Comparison of ENCODE assay signal across 16 mouse cellular contexts in genomic region chr2:124162001-124162599, GRCm38 (mm10).
DNase-seq lines count a peak whose midpoint lies in the region; ATAC-seq and TF ChIP-seq lines count a peak whose summit lies in the region.
"Had no signal": no experiment of that assay in that cellular context is flagged by ENCODE, and none has a peak within 500 bp of the region (broad histone marks: within the 10 kb centered on the region; RNA-seq: fewer than 3 reads in every experiment).

No protein-coding gene starts in this region.

- no peaks in the 10 kb centered on the region for H3K9me3 ChIP-seq in lung, embryonic 15.5 days
- no peaks in the 10 kb centered on the region for H3K9me3 ChIP-seq in forebrain, embryonic 12.5 days
- no peaks in the 10 kb centered on the region for H3K9me3 ChIP-seq in hindbrain, embryonic 13.5 days
- H3K9me3 ChIP-seq in midbrain, postnatal 0 days (ENCODE audit: low read length), result no peaks in the 10 kb centered on the region

- H3K27me3 ChIP-seq in lung, embryonic 15.5 days, result no peaks in the 10 kb centered on the region
- H3K27me3 ChIP-seq in forebrain, embryonic 12.5 days, result no peaks in the 10 kb centered on the region; the same call in 1 of the 2 replicates
- H3K27me3 ChIP-seq in hindbrain, embryonic 13.5 days, result no peaks in the 10 kb centered on the region
- H3K27me3 ChIP-seq in midbrain, postnatal 0 days (ENCODE audit: insufficient read depth, low read length), result no peaks in the 10 kb centered on the region

- no peak for DNase-seq in lung, postnatal 4 days
- DNase-seq in midbrain, postnatal 0 days (ENCODE audit: low spot score), result peak; percentile 38
- DNase-seq in layer of hippocampus, adult 11-12 months (ENCODE audit: low spot score), result no peak
- no peak for DNase-seq in ovary, postnatal 10 days (ENCODE audit: low spot score)
- DNase-seq: adrenal gland, postnatal 25 days; heart, adult 18-20 months; kidney, adult 11 months; kidney, postnatal 4 days; liver; lung, adult 2 months; thymus, postnatal 36 days had no signal

- no peaks in the 10 kb centered on the region for H3K36me3 ChIP-seq in lung, embryonic 15.5 days
- no peaks in the 10 kb centered on the region for H3K36me3 ChIP-seq in forebrain, embryonic 12.5 days (replicated peaks)
- no peaks in the 10 kb centered on the region for H3K36me3 ChIP-seq in hindbrain, embryonic 13.5 days
- H3K36me3 ChIP-seq in midbrain, postnatal 0 days (ENCODE audit: insufficient read depth, low read length), result no peaks in the 10 kb centered on the region
- H3K36me3 ChIP-seq: G1E had no signal

- 68% methylated on average over 7 of the region's 7 CpGs for WGBS in lung, embryonic 15.5 days
- 17% methylated on average over 7 of the region's 7 CpGs for WGBS in forebrain, embryonic 12.5 days
- 26% methylated on average over 7 of the region's 7 CpGs for WGBS in hindbrain, embryonic 13.5 days
- 39% methylated on average over 7 of the region's 7 CpGs for WGBS in midbrain, postnatal 0 days

- H3K9ac ChIP-seq in lung, embryonic 15.5 days, result no peak overlapping the region
- H3K9ac ChIP-seq in forebrain, embryonic 12.5 days, result no peak overlapping the region
- H3K9ac ChIP-seq in hindbrain, embryonic 13.5 days, result no peak overlapping the region
- H3K9ac ChIP-seq in midbrain, postnatal 0 days (replicated peaks; ENCODE audit: low read length, poor library complexity, severe bottlenecking), result no peak overlapping the region

- H3K4me2 ChIP-seq in lung, embryonic 15.5 days, result no peak overlapping the region
- H3K4me2 ChIP-seq in forebrain, embryonic 12.5 days, result no peak overlapping the region
- no peak overlapping the region for H3K4me2 ChIP-seq in hindbrain, embryonic 13.5 days
- no peak overlapping the region for H3K4me2 ChIP-seq in midbrain, postnatal 0 days (ENCODE audit: low read depth, low read length, poor library complexity, severe bottlenecking)

- peaks cover 9% of the 10 kb centered on the region for H3K4me1 ChIP-seq in lung, embryonic 15.5 days
- H3K4me1 ChIP-seq in forebrain, embryonic 12.5 days, result peaks cover 9% of the 10 kb centered on the region
- H3K4me1 ChIP-seq in hindbrain, embryonic 13.5 days (replicated peaks), result peaks cover 21% of the 10 kb centered on the region
- peaks cover 4% of the 10 kb centered on the region; the same call in 1 of the 2 replicates for H3K4me1 ChIP-seq in midbrain, postnatal 0 days (ENCODE audit: insufficient read depth, low read length)

- no peak overlapping the region for H3K4me3 ChIP-seq in lung, embryonic 15.5 days
- no peak overlapping the region for H3K4me3 ChIP-seq in forebrain, embryonic 12.5 days (replicated peaks)
- no peak overlapping the region for H3K4me3 ChIP-seq in hindbrain, embryonic 13.5 days
- no peak overlapping the region for H3K4me3 ChIP-seq in midbrain, postnatal 0 days (ENCODE audit: low read depth, low read length)

- no peak for TF ChIP-seq CTCF in midbrain, postnatal 0 days (IDR thresholded peaks at IDR 0.05)

- H3K27ac ChIP-seq in lung, embryonic 15.5 days, result peak overlapping the region; percentile 53; the same call in 1 of the 2 replicates
- H3K27ac ChIP-seq in forebrain, embryonic 12.5 days, result no peak overlapping the region
- peak overlapping the region; percentile 75 for H3K27ac ChIP-seq in hindbrain, embryonic 13.5 days
- H3K27ac ChIP-seq in midbrain, postnatal 0 days (ENCODE audit: low read depth, low read length), result no peak overlapping the region

- no peak for ATAC-seq in lung, embryonic 15.5 days (ENCODE audit: borderline replicate concordance, extremely low read depth, low FRiP score, low TSS enrichment)
- ATAC-seq in forebrain, embryonic 12.5 days (ENCODE audit: low FRiP score), result peak; percentile 72; the same call in 1 of the 2 replicates
- no peak for ATAC-seq in hindbrain, embryonic 13.5 days (ENCODE audit: low FRiP score)
- ATAC-seq in midbrain, postnatal 0 days (ENCODE audit: low FRiP score), result no peak
- ATAC-seq in activated CD4-positive, CD25-positive, alpha-beta regulatory T cell, adult 4 months, result no peak

Comparison
In these comparisons a context has a peak if more than half of its experiments do, and no peak if none do; other contexts are left out.
1. H3K27ac ChIP-seq: peak in lung, embryonic 15.5 days (single experiment) and hindbrain, embryonic 13.5 days (single experiment); none in forebrain, embryonic 12.5 days (single experiment) and midbrain, postnatal 0 days (single experiment).